Comparison of ENCODE assay signal across 22 mouse cellular contexts in the genomic region with DNA sequence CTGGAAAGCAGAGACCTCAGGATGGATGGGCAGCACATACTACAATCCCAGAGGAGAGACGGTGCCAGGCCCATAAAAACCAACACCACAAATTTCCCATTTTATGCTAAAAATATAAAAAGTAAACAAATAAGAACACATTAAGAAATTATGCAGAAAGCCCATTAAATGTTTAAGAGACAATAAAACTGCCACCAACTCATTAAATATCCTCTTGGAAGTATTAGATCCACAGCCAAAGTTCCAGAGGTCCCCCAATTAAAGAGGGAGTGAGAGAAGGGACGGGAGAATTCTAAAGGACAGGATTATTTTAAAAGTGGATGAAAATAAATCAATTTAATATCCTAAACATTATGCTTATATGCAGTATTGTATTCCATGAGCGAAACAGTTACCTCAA. TPM values are rescaled to one million over a fixed set of nuclear protein-coding genes. Genes with fewer than 3 reads are reported as not detected.
"Had no signal": no experiment of that assay in that cellular context is flagged by ENCODE, and none has a peak within 500 bp of the region (broad histone marks: within the 10 kb centered on the region; RNA-seq: fewer than 3 reads in every experiment).

No protein-coding gene starts in this region.

- H3K27me3 ChIP-seq: kidney, embryonic 15.5 days; liver, embryonic 13.5 days; megakaryocyte, embryonic 14.5 days; midbrain, embryonic 13.5 days; neural tube, embryonic 13.5 days had no signal

- H3K4me2 ChIP-seq: kidney, embryonic 15.5 days; liver, embryonic 13.5 days; midbrain, embryonic 13.5 days; neural tube, embryonic 13.5 days had no signal

- H3K27ac ChIP-seq: kidney, embryonic 15.5 days; left cerebral cortex, adult 2 months; liver, embryonic 13.5 days; midbrain, embryonic 10.5 days; midbrain, embryonic 13.5 days; neural tube, embryonic 13.5 days had no signal

- H3K4me3 ChIP-seq: kidney, embryonic 15.5 days; left cerebral cortex, adult 2 months; liver, embryonic 13.5 days; megakaryocyte, embryonic 14.5 days; midbrain, embryonic 10.5 days; midbrain, embryonic 13.5 days; myocyte; neural tube, embryonic 13.5 days had no signal

- H3K9ac ChIP-seq: kidney, embryonic 15.5 days; liver, embryonic 13.5 days; midbrain, embryonic 13.5 days; neural tube, embryonic 13.5 days had no signal

- H3K36me3 ChIP-seq: kidney, embryonic 15.5 days; liver, embryonic 13.5 days; midbrain, embryonic 10.5 days; midbrain, embryonic 13.5 days; neural tube, embryonic 13.5 days had no signal

- ATAC-seq: intestine, postnatal 0 days; lung, postnatal 0 days; midbrain, embryonic 13.5 days; midbrain, embryonic 16.5 days had no signal

- DNase-seq: layer of hippocampus, postnatal 36 days; liver, embryonic 13.5 days; lung, adult 2 months; lung, postnatal 36 days; retina, postnatal 1 day; right cerebral cortex, postnatal 25 days; spleen, adult 18-20 months; thymus, adult 18-20 months; thymus, postnatal 36 days had no signal

- H3K9me3 ChIP-seq: kidney, embryonic 15.5 days; liver, embryonic 13.5 days; midbrain, embryonic 10.5 days; midbrain, embryonic 13.5 days; neural tube, embryonic 13.5 days had no signal

- H3K4me1 ChIP-seq: liver, embryonic 13.5 days; megakaryocyte, embryonic 14.5 days; neural tube, embryonic 13.5 days had no signal

RNA-seq across cellular contexts. Expression of a gene that starts 43.0 kb away (rescaled TPM):
- total RNA-seq: liver, adult 2 months; monocyte, adult 5-6 weeks; neutrophil, adult 5-6 weeks had no signal
- polyA plus RNA-seq: liver, adult 2 months had no signal
